ENCODE assay signal across 17 mouse cellular contexts in genomic region chr6:128079576-128080224, GRCm38 (mm10).
A peak's percentile ranks its signal among the peaks of the same experiment; 100 is the strongest.
DNase-seq lines count a peak whose midpoint lies in the region; ATAC-seq lines count a peak whose summit lies in the region.
"Had no signal": no experiment of that assay in that cellular context is flagged by ENCODE, and none has a peak within 500 bp of the region (broad histone marks: within the 10 kb centered on the region; RNA-seq: fewer than 3 reads in every experiment).

No protein-coding gene starts in this region.

- H3K27me3 ChIP-seq in heart, embryonic 16.5 days (ENCODE audit: control insufficient read depth, insufficient read depth, low read length) = no peaks in the 10 kb centered on the region
- no peaks in the 10 kb centered on the region for H3K27me3 ChIP-seq in limb, embryonic 10.5 days (ENCODE audit: low read depth, poor library complexity, severe bottlenecking)
- H3K27me3 ChIP-seq: liver, embryonic 15.5 days; midbrain, embryonic 15.5 days had no signal

- H3K9me3 ChIP-seq in heart, embryonic 16.5 days (replicated peaks; ENCODE audit: control insufficient read depth, low read length) = no peaks in the 10 kb centered on the region
- H3K9me3 ChIP-seq in limb, embryonic 10.5 days (replicated peaks) = no peaks in the 10 kb centered on the region
- H3K9me3 ChIP-seq: liver, embryonic 15.5 days; midbrain, embryonic 15.5 days had no signal

- H3K9ac ChIP-seq in heart, embryonic 16.5 days (ENCODE audit: low read length) = no peak overlapping the region
- H3K9ac ChIP-seq: hindbrain, embryonic 14.5 days; liver, embryonic 15.5 days; midbrain, embryonic 15.5 days had no signal

- peaks cover 56% of the 10 kb centered on the region for H3K4me1 ChIP-seq in heart, embryonic 16.5 days (ENCODE audit: control insufficient read depth, insufficient read depth, low read length)
- H3K4me1 ChIP-seq in limb, embryonic 10.5 days = peaks cover 73% of the 10 kb centered on the region
- H3K4me1 ChIP-seq: liver, embryonic 15.5 days; midbrain, embryonic 15.5 days had no signal

- intact Hi-C loops in heart, postnatal 36 days (cut with DNase I) = no loop called here

- WGBS in heart, embryonic 16.5 days = 39% methylated on average over 9 of the region's 9 CpGs
- 76% methylated on average over 9 of the region's 9 CpGs for WGBS in limb, embryonic 10.5 days

- no peak overlapping the region for H3K4me3 ChIP-seq in heart, embryonic 16.5 days (ENCODE audit: low read length)
- H3K4me3 ChIP-seq in limb, embryonic 10.5 days = no peak overlapping the region
- H3K4me3 ChIP-seq: liver, embryonic 15.5 days; midbrain, embryonic 15.5 days had no signal

- peak overlapping the region; percentile 57 for H3K27ac ChIP-seq in heart, embryonic 16.5 days (ENCODE audit: low read length)
- H3K27ac ChIP-seq in limb, embryonic 10.5 days = peak overlapping the region; percentile 72
- H3K27ac ChIP-seq: hindbrain, embryonic 14.5 days; liver, embryonic 15.5 days; midbrain, embryonic 15.5 days; stomach, postnatal 0 days had no signal

- peak; percentile 42; the same call in 1 of the 2 replicates for ATAC-seq in heart, embryonic 16.5 days (replicated peaks; ENCODE audit: extremely low read depth, insufficient read depth, low FRiP score)
- ATAC-seq: midbrain, embryonic 15.5 days had no signal

- no peak overlapping the region for H3K4me2 ChIP-seq in heart, embryonic 16.5 days (ENCODE audit: low read depth, low read length)
- H3K4me2 ChIP-seq: hindbrain, embryonic 14.5 days; liver, embryonic 15.5 days; midbrain, embryonic 15.5 days had no signal

- DNase-seq in cerebellum, postnatal 25 days = peak; percentile 54 to 63
- DNase-seq in cerebellum, adult 8-10 months = no peak
- DNase-seq in heart, postnatal 36 days = no peak
- DNase-seq in Muller cell, postnatal 12 days (ENCODE audit: inconsistent ontology term) = peak; percentile 41
- DNase-seq in limb, embryonic 10.5 days (ENCODE audit: low spot score) = no peak
- no peak for DNase-seq in adrenal gland, postnatal 36 days
- no peak for DNase-seq in urinary bladder, postnatal 10 days (ENCODE audit: low spot score)
- DNase-seq: cerebellum, adult 11 months; gastrocnemius, postnatal 25 days; kidney, adult 18-20 months; kidney, postnatal 36 days; thymus, postnatal 25 days had no signal

- H3K36me3 ChIP-seq in heart, embryonic 16.5 days (ENCODE audit: control insufficient read depth, insufficient read depth) = no peaks in the 10 kb centered on the region
- H3K36me3 ChIP-seq in limb, embryonic 10.5 days = peaks cover 12% of the 10 kb centered on the region
- H3K36me3 ChIP-seq: liver, embryonic 15.5 days; midbrain, embryonic 15.5 days had no signal

Comparison
In these comparisons a context has a peak if more than half of its experiments do, and no peak if none do; other contexts are left out.
1. DNase-seq: peak in cerebellum, postnatal 25 days (2 of 2) and Muller cell, postnatal 12 days (single experiment); none in cerebellum, adult 8-10 months (single experiment), heart, postnatal 36 days (0 of 2), limb, embryonic 10.5 days (single experiment), adrenal gland, postnatal 36 days (0 of 2) and urinary bladder, postnatal 10 days (single experiment).